Mouse (Mus musculus) myocyte (in vitro differentiated cells): ENCODE measurements around the gene Hoxd12.

Experiments
- MAX ChIP-seq: IDR thresholded peaks from one replicate; pipeline ENCODE4 v1.6.1; 2011; ENCODE audit warnings: low read depth, mild to moderate bottlenecking, control low read depth
- USF1 ChIP-seq: IDR thresholded peaks from one replicate; pipeline ENCODE4 v1.6.1; 2011; ENCODE audit warnings: low read depth, mild to moderate bottlenecking, control low read depth, moderate library complexity

DNA sequence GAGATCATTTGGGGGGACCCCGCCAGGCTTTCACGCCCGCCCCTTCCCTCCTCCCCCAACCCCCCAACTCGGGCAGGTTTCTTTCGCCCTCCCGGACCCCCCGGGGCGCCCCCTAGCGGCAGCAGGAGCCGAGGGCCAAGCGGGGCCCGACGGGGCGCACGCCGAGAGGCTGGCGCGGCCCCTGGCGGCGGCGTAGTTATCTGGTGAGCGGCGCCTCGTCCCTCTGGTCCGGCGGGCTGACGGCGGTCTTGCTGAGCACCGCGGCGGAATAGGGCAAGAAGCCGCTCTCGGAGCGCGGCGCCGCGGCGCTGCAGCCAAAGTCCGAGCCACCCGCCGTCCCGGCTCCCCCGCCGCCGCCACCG lies 19.4 kb upstream of the Hoxd12 start:
- TF ChIP-seq USF1: no peak
- no peak for TF ChIP-seq MAX
